Mouse (Mus musculus): ENCODE measurements around the gene Rnf114.

Rnf114 gene

DNA sequence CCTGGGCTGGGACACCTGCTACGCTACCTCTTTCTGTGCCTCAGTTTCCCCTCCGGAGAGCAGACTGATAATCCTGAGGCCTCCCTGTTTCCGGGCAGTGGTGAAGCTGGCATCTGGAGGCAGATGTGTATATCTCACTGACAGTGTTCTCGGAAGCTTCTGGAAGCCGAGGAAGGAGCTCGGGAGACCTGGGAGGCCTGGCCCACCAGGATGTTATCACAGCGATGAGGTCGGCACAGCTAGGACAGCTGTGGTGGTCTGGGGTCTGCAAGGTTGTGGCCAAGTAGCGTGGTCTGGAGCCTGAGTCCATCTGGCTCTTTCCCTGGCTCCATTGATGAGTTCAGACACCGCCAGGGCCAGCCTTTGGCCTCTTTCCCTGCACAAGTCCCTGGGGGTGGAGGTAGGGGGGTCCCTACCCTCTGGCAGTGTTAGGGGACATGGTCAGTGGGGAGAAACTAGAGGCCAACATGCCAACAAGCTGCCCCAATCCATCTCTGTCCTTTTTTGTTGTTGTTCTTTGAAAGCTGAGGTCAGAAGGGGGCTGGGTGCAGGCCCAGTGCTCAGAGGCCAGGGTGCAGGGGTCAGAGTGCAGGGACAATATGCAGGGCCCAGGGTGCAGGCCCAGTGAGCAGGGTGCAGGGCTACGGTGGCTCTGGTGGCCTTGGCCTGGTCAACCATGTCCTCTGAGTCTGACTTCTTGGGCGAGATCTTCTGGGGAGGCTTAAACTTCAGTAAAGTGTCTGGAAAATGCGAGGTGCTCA, 72.3 kb downstream of the Rnf114 start:
- no peak for DNase-seq (ENCODE audit: low read depth, low spot score)

DNA sequence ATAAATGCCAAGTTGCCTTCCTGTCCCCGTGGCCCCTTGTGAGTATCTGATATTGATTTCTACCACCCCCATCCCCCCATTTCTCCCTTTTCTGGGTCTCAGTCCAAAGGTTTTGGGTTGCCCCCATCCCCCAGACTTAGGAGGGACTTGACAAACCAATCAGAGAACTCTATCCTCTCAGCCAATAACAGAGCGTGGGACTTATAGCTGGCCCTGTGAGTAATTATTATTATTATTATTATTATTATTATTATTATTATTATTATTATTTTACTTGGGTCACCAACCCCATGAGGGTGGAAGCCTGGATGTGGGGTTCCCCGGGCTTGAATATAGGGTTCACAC, 72.8 kb downstream of the Rnf114 start:
- no peak for DNase-seq (ENCODE audit: low read depth, low spot score)

DNA sequence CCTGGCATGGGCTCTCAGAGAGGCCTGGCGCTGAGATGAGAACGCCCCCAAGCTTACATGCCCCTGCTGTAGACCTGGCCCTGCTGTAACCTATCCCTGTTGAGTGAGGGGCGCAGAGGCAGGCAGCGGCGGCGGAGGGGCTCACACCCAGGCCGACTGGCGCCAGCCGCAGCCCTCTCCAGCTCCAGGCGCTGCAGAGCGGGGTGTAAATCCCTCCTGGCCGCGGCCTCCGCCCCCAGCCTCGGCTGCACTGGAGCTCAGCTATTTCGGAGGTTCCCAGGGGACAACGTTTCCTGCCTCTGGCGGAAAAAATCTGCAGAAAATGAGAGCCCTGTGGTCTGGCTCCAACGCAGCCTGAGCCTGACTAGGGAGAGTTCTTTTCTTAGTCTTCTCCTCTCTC, 73.2 kb downstream of the Rnf114 start:
- DNase-seq (ENCODE audit: low read depth, low spot score): peak; percentile 16

Measured in brain, adult 2 months (tissue).